Mouse (Mus musculus) midbrain, postnatal 0 days (tissue): Measurements from ENCODE around the gene Pgam5. TPM values are rescaled to one million over a fixed set of nuclear protein-coding genes. Genes with fewer than 3 reads are reported as not detected.

ENCODE experiments used
- ATAC-seq: fragments of 200-750 bp; cut with Nextera tagmentation; 2 replicates; pipeline ENCODE4 v1.8.0; 2017; ENCODE audit warnings: moderate number of reproducible peaks, mild to moderate bottlenecking, moderate TSS enrichment, moderate library complexity; ENCODE audit not compliant: low FRiP score
- DNase-seq: peaks from one replicate; pipeline ENCODE4 v3.0.0-alpha.2; 2015; ENCODE audit warnings: low spot score
- H3K27ac ChIP-seq: fragments of 300-500 bp; sonication (generic); 2 replicates; pipeline ENCODE4 v1.5.1; 2014; ENCODE audit warnings: low read depth, mild to moderate bottlenecking, low read length, mixed read lengths
- H3K27me3 ChIP-seq: fragments of 300-500 bp; sonication (generic); 2 replicates; pipeline ENCODE4 v1.6.1; 2014; ENCODE audit warnings: low read length, control low read depth, mixed read lengths; ENCODE audit not compliant: insufficient read depth
- H3K36me3 ChIP-seq: fragments of 300-500 bp; sonication (generic); 2 replicates; pipeline ENCODE4 v1.6.1; 2014; ENCODE audit warnings: low read length, control low read depth, mixed read lengths; ENCODE audit not compliant: insufficient read depth
- H3K4me1 ChIP-seq: fragments of 300-500 bp; sonication (generic); 2 replicates; pipeline ENCODE4 v1.6.1; 2014; ENCODE audit warnings: mild to moderate bottlenecking, control low read depth, antibody characterized with exemption, low read length, mixed read lengths; ENCODE audit not compliant: insufficient read depth
- H3K4me2 ChIP-seq: fragments of 300-500 bp; sonication (generic); 2 replicates; pipeline ENCODE4 v1.6.1; 2014; ENCODE audit warnings: low read depth, mild to moderate bottlenecking, low read length, mixed read lengths; ENCODE audit not compliant: poor library complexity, severe bottlenecking
- H3K4me3 ChIP-seq: fragments of 300-500 bp; sonication (generic); 2 replicates; pipeline ENCODE4 v1.5.1; 2014; ENCODE audit warnings: low read depth, mild to moderate bottlenecking, low read length, moderate library complexity
- H3K9ac ChIP-seq: fragments of 300-500 bp; sonication (generic); replicated peaks from 2 replicates; pipeline ENCODE4 v1.6.1; 2014; ENCODE audit warnings: mild to moderate bottlenecking, low read length, moderate library complexity, mixed read lengths; ENCODE audit not compliant: poor library complexity, severe bottlenecking
- H3K9me3 ChIP-seq: fragments of 300-500 bp; sonication (generic); 2 replicates; pipeline ENCODE4 v1.6.1; 2016; ENCODE audit warnings: low read length, control low read depth
- CTCF ChIP-seq: IDR thresholded peaks from 2 replicates; pipeline ENCODE4 v1.5.1; 2016; ENCODE audit warnings: antibody characterized with exemption, mild to moderate bottlenecking
- WGBS: fragments of 180-500 bp; shearing (Covaris S2); extraction: QIAGEN DNeasy Blood & Tissue Kit; methylation state at CpG from one replicate; pipeline ENCODE4 v1.1.7; 2014; 5-methylcytosine and 5-hydroxymethylcytosine counted together
- polyA plus RNA-seq: library from polyadenylated mRNA; unstranded; fragments of >200 nt; fragmentation: Nextera tagmentation; extraction: Ambion mirVana; gene quantifications from 2 replicates; pipeline ENCODE4 v1.2.1, GENCODE M21; 2015
- total RNA-seq: library from RNA; depleted of rRNA; stranded (reverse); fragments of >200 nt; gene quantifications from 2 replicates; pipeline ENCODE4 v1.2.3, GENCODE M21; 2014; rRNA removed

Pgam5 gene
- total and polyA plus RNA-seq, 2 experiments from 2014 or later, result 117 to 156 TPM

GRCm38 (mm10) chr5:110225056-110225455 is 44.7 kb downstream of the Pgam5 start:
- 89% methylated on average over 3 of the region's 3 CpGs for WGBS
- H3K9ac ChIP-seq, result no peak overlapping the region
- no peak overlapping the region for H3K4me2 ChIP-seq
- no peak overlapping the region for H3K27ac ChIP-seq
- H3K4me1 ChIP-seq, result peaks cover 1% of the 10 kb centered on the region; the same call in 1 of the 2 replicates
- H3K36me3 ChIP-seq, result peaks cover 38% of the 10 kb centered on the region
- no peaks in the 10 kb centered on the region for H3K27me3 ChIP-seq
- no peak for DNase-seq
- no peak overlapping the region for H3K4me3 ChIP-seq
- no peaks in the 10 kb centered on the region for H3K9me3 ChIP-seq
- ATAC-seq, result no peak
- TF ChIP-seq CTCF, result no peak

GRCm38 (mm10) chr5:110222757-110223156 is 47.0 kb downstream of the Pgam5 start:
- H3K9me3 ChIP-seq, result no peaks in the 10 kb centered on the region
- 87% methylated on average over 6 of the region's 6 CpGs for WGBS
- no peak overlapping the region for H3K4me2 ChIP-seq
- no peak overlapping the region for H3K27ac ChIP-seq
- DNase-seq, result no peak
- no peak for TF ChIP-seq CTCF
- peaks cover 50% of the 10 kb centered on the region for H3K36me3 ChIP-seq
- H3K9ac ChIP-seq, result no peak overlapping the region
- H3K4me1 ChIP-seq, result no peaks in the 10 kb centered on the region
- ATAC-seq, result no peak
- H3K27me3 ChIP-seq, result no peaks in the 10 kb centered on the region
- no peak overlapping the region for H3K4me3 ChIP-seq

GRCm38 (mm10) chr5:110220331-110220730 is 49.4 kb downstream of the Pgam5 start:
- Histone ChIP-seq H3K4me3 (no peak overlapping the region), H3K4me2 (no peak overlapping the region), H3K27me3 (no peaks in the 10 kb centered on the region), H3K9me3 (no peaks in the 10 kb centered on the region), H3K36me3 (peaks cover 63% of the 10 kb centered on the region), H3K9ac (no peak overlapping the region), H3K27ac (no peak overlapping the region), H3K4me1 (no peaks in the 10 kb centered on the region)
- no peak for DNase-seq
- whole genome bisulfite sequencing, result 95% methylated on average over 4 of the region's 4 CpGs
- no peak for ATAC-seq
- no peak for TF ChIP-seq CTCF

- Histone ChIP-seq H3K27me3 (no peaks in the 10 kb centered on the region), H3K36me3 (peaks cover 71% of the 10 kb centered on the region), H3K9me3 (no peaks in the 10 kb centered on the region), H3K9ac (no peak overlapping the region), H3K4me2 (no peak overlapping the region), H3K27ac (no peak overlapping the region), H3K4me1 (no peaks in the 10 kb centered on the region), H3K4me3 (no peak overlapping the region)
- WGBS, result 97% methylated on average over 3 of the region's 3 CpGs
- TF ChIP-seq CTCF, result no peak
- ATAC-seq, result no peak
- DNase-seq, result no peak
Observed at GRCm38 (mm10) chr5:110216780-110217179, 52.9 kb downstream of the Pgam5 start.

GRCm38 (mm10) chr5:110211312-110211711 is 58.4 kb downstream of the Pgam5 start:
- no peaks in the 10 kb centered on the region for H3K4me1 ChIP-seq
- 85% methylated on average over 2 of the region's 2 CpGs for WGBS
- no peak overlapping the region for H3K9ac ChIP-seq
- H3K9me3 ChIP-seq, result no peaks in the 10 kb centered on the region
- H3K4me3 ChIP-seq, result no peak overlapping the region
- no peak for TF ChIP-seq CTCF
- H3K4me2 ChIP-seq, result no peak overlapping the region
- no peak for ATAC-seq
- DNase-seq, result no peak
- no peak overlapping the region for H3K27ac ChIP-seq
- H3K27me3 ChIP-seq, result no peaks in the 10 kb centered on the region
- peaks cover 79% of the 10 kb centered on the region for H3K36me3 ChIP-seq

Other genes starting within 250 kb of the Pgam5 start
- gene Gm17655, start 197.4 kb downstream of the Pgam5 start, total RNA-seq, result not detected in 2 replicates
- gene Gm17655, start 197.4 kb downstream of the Pgam5 start, polyA plus RNA-seq, result 2.7 and 2.8 TPM in 2 replicates
- gene Gm35315, start 175.5 kb downstream of the Pgam5 start, total RNA-seq, result 0.28 and 0.88 TPM in 2 replicates
- gene Gm35315, start 175.5 kb downstream of the Pgam5 start, polyA plus RNA-seq, result 0.39 and 0.40 TPM in 2 replicates
- gene Plcxd1, start 169.9 kb downstream of the Pgam5 start, total RNA-seq, result 20.9 and 21.6 TPM in 2 replicates
- 10.0 and 10.5 TPM in 2 replicates for gene Plcxd1, start 169.9 kb downstream of the Pgam5 start, polyA plus RNA-seq
- 119 and 135 TPM in 2 replicates for gene Gtpbp6, start 161.7 kb downstream of the Pgam5 start, total RNA-seq
- 57.5 and 65.3 TPM in 2 replicates for gene Gtpbp6, start 161.7 kb downstream of the Pgam5 start, polyA plus RNA-seq
- gene Zfp605, start 159.8 kb downstream of the Pgam5 start, total RNA-seq, result 10.9 and 16.4 TPM in 2 replicates
- 14.7 and 16.8 TPM in 2 replicates for gene Zfp605, start 159.8 kb downstream of the Pgam5 start, polyA plus RNA-seq
- 58.0 and 70.8 TPM in 2 replicates for gene Chfr, start 134.1 kb downstream of the Pgam5 start, total RNA-seq
- gene Chfr, start 134.1 kb downstream of the Pgam5 start, polyA plus RNA-seq, result 62.5 and 62.6 TPM in 2 replicates
- 23.4 and 24.7 TPM in 2 replicates for gene Golga3, start 93.2 kb downstream of the Pgam5 start, total RNA-seq
- 18.9 and 20.1 TPM in 2 replicates for gene Golga3, start 93.2 kb downstream of the Pgam5 start, polyA plus RNA-seq
- 27.9 and 30.7 TPM in 2 replicates for gene Ankle2, start 38.9 kb downstream of the Pgam5 start, total RNA-seq
- 15.4 and 17.1 TPM in 2 replicates for gene Ankle2, start 38.9 kb downstream of the Pgam5 start, polyA plus RNA-seq
- 7.8 and 9.1 TPM in 2 replicates for gene Pxmp2, start 16.3 kb upstream of the Pgam5 start, total RNA-seq
- gene Pxmp2, start 16.3 kb upstream of the Pgam5 start, polyA plus RNA-seq, result 16.3 and 16.7 TPM in 2 replicates
- gene Pole, start 16.4 kb upstream of the Pgam5 start, total RNA-seq, result 7.9 and 10.2 TPM in 2 replicates
- 2.2 and 3.1 TPM in 2 replicates for gene Pole, start 16.4 kb upstream of the Pgam5 start, polyA plus RNA-seq
- gene P2rx2, start 73.3 kb upstream of the Pgam5 start, total RNA-seq, result 10.6 and 11.9 TPM in 2 replicates
- 10.7 and 13.4 TPM in 2 replicates for gene P2rx2, start 73.3 kb upstream of the Pgam5 start, polyA plus RNA-seq
- gene Lrcol1, start 74.8 kb upstream of the Pgam5 start, total RNA-seq, result not detected in 2 replicates
- not detected in 2 replicates for gene Lrcol1, start 74.8 kb upstream of the Pgam5 start, polyA plus RNA-seq
- gene Fbrsl1, start 178.6 kb upstream of the Pgam5 start, total RNA-seq, result 32.8 and 36.2 TPM in 2 replicates
- 14.7 and 20.3 TPM in 2 replicates for gene Fbrsl1, start 178.6 kb upstream of the Pgam5 start, polyA plus RNA-seq